Mouse (Mus musculus): ENCODE measurements around the gene Klhl35. TPM values are rescaled to one million over a fixed set of nuclear protein-coding genes. Genes with fewer than 3 reads are reported as not detected.

The Klhl35 gene
- total and polyA plus RNA-seq, 3 experiments = 0.04 TPM; not detected in 2

DNA sequence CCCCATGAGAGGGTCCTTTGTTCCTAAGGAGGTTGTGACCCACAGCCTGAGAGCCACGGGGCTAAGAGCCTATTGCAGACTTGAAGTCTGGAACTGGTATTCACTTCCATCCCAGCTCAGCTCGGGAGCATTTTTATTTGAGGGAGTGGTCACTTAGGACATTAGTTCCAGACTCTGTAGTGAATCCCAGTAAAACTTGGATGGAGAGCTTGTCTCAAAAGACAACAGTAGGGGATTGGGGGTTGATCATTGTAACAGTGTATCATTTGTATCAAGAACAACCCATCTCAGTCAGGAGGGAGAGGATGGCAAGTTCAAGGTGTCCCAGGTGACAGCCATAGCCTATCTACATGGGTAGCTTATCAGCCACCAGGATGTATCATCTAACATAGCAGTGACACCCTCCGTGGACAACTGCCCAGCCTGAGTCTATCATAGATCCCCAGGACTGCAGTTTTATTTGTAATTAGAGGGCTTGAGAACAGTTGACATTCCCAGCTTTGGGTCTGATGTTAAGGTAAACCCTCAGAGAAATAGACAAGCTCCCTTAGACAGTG lies 10.8 kb downstream of the Klhl35 start:
- H3K4me3 ChIP-seq (ENCODE audit: control insufficient read depth in 1 of 2, insufficient read depth in 1 of 2, low read depth in 2 of 2, low read length in 2 of 2) = no peak overlapping the region
- peaks cover 16% of the 10 kb centered on the region for H3K79me2 ChIP-seq (ENCODE audit: control insufficient read depth, insufficient read depth, low read length, poor library complexity)
- no peaks in the 10 kb centered on the region for H3K9me3 ChIP-seq (replicated peaks; ENCODE audit: insufficient read depth, low read length)
- no peak overlapping the region for H3K9ac ChIP-seq (ENCODE audit: control insufficient read depth, low read depth, low read length, poor library complexity, severe bottlenecking)
- H3K27ac ChIP-seq (ENCODE audit: control insufficient read depth, low read depth, low read length) = peak overlapping the region; percentile 33
- peaks cover 11 to 35% of the 10 kb centered on the region in 2 experiments for H3K36me3 ChIP-seq (ENCODE audit: control insufficient read depth in 1 of 2, insufficient read depth in 2 of 2, low read length in 2 of 2)
- H3K4me1 ChIP-seq (ENCODE audit: control insufficient read depth in 1 of 2, insufficient read depth in 2 of 2, low read length in 2 of 2) = peaks cover 5 to 29% of the 10 kb centered on the region in 2 experiments
- no peaks in the 10 kb centered on the region for H3K27me3 ChIP-seq (ENCODE audit: control insufficient read depth in 1 of 2, insufficient read depth in 2 of 2, low read length in 2 of 2)
- no peak for TF ChIP-seq ZKSCAN1 (IDR thresholded peaks at IDR 0.05; ENCODE audit: low read depth, low read length)
- TF ChIP-seq POLR2AphosphoS5 (IDR thresholded peaks at IDR 0.05; ENCODE audit: borderline replicate concordance, low read depth, low read length) = peak; percentile 92
- TF ChIP-seq ZMIZ1 (IDR thresholded peaks at IDR 0.05; ENCODE audit: low read depth, low read length) = peak; percentile 34; the same call in 1 of the 2 replicates
- TF ChIP-seq POLR2AphosphoS2 (IDR thresholded peaks at IDR 0.05; ENCODE audit: low read length) = peak; percentile 76; the same call in 1 of the 2 replicates
- TF ChIP-seq POLR2A (IDR thresholded peaks at IDR 0.05; ENCODE audit: control insufficient read depth in 1 of 2, insufficient read depth in 1 of 2, low read depth in 1 of 2, low read length in 2 of 2, poor library complexity in 1 of 2) = peak in 1 of 2 experiments; percentile 47; a peak in 2 of 4 replicates
- no peak for TF ChIP-seq TAL1 (IDR thresholded peaks at IDR 0.05; ENCODE audit: low read length)
- DNase-seq (ENCODE audit: low read depth, low spot score) = peak; percentile 66

DNA sequence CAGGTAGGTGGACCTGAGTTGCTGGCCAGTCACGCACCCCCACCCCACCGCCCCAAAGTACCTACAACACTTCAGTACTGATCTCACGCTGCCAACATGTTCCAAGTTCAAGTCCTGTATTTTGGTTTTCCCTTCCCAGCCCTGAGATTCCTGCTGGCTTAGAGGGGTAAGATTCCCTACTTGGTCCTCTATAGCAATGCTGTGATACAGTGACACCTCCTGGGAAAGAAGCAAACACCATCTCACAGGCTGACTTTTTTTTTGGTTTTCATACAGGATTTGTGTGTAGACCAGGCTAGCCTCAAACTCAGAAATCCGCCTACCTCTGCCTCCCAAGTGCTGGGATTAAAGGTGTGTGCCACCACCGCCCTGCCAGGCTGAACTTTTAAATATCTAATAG lies 11.4 kb downstream of the Klhl35 start:
- peak; percentile 48 for DNase-seq (ENCODE audit: low read depth, low spot score)
- H3K27ac ChIP-seq (ENCODE audit: control insufficient read depth, low read depth, low read length) = no peak overlapping the region
- H3K9me3 ChIP-seq (replicated peaks; ENCODE audit: insufficient read depth, low read length) = no peaks in the 10 kb centered on the region
- H3K9ac ChIP-seq (ENCODE audit: control insufficient read depth, low read depth, low read length, poor library complexity, severe bottlenecking) = no peak overlapping the region
- peaks cover 22% of the 10 kb centered on the region for H3K79me2 ChIP-seq (ENCODE audit: control insufficient read depth, insufficient read depth, low read length, poor library complexity)
- no peak overlapping the region for H3K4me3 ChIP-seq (ENCODE audit: control insufficient read depth in 1 of 2, insufficient read depth in 1 of 2, low read depth in 2 of 2, low read length in 2 of 2)
- TF ChIP-seq ZMIZ1 (IDR thresholded peaks at IDR 0.05; ENCODE audit: low read depth, low read length) = 0 out of 2 replicates have a peak, but pooled peaks have one; percentile 11
- TF ChIP-seq POLR2A (IDR thresholded peaks at IDR 0.05; ENCODE audit: control insufficient read depth in 1 of 2, insufficient read depth in 1 of 2, low read depth in 1 of 2, low read length in 2 of 2, poor library complexity in 1 of 2) = peak in 1 of 2 experiments; percentile 43; a peak in 1 of 4 replicates
- TF ChIP-seq MYB (IDR thresholded peaks at IDR 0.05; ENCODE audit: low read depth, low read length) = no peak
- peaks cover 14 to 36% of the 10 kb centered on the region in 2 experiments for H3K36me3 ChIP-seq (ENCODE audit: control insufficient read depth in 1 of 2, insufficient read depth in 2 of 2, low read length in 2 of 2)
- H3K27me3 ChIP-seq (ENCODE audit: control insufficient read depth in 1 of 2, insufficient read depth in 2 of 2, low read length in 2 of 2) = no peaks in the 10 kb centered on the region
- peaks cover 5 to 29% of the 10 kb centered on the region in 2 experiments for H3K4me1 ChIP-seq (ENCODE audit: control insufficient read depth in 1 of 2, insufficient read depth in 2 of 2, low read length in 2 of 2)

DNA sequence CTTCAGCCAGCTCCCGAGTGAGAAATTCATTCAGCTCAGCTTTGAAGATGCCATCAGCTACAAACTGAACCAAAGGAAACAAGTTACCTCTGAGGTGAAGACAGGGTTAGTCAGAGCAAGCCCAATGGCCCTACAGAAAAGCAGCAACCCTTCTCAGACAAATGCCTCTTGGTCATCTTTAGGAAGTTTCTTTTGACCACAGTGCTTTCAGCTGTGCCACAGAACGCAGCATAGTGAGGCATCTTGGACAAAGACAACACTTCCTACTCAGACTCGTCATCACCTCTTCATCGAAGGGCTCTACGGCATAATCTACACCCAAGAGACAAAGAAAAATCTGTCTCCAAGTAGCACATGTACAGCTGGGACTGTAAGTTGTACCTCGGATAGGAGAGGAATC lies 16.8 kb downstream of the Klhl35 start:
- Histone ChIP-seq H3K27me3 (ENCODE audit: control insufficient read depth in 1 of 2, insufficient read depth in 2 of 2, low read length in 2 of 2) (no peaks in the 10 kb centered on the region), H3K79me2 (ENCODE audit: control insufficient read depth, insufficient read depth, low read length, poor library complexity) (peaks cover 34% of the 10 kb centered on the region), H3K4me3 (ENCODE audit: control insufficient read depth in 1 of 2, insufficient read depth in 1 of 2, low read depth in 2 of 2, low read length in 2 of 2) (peak overlapping the region; percentile 88 to 94), H3K9ac (ENCODE audit: control insufficient read depth, low read depth, low read length, poor library complexity, severe bottlenecking) (peak overlapping the region; percentile 92), H3K4me1 (ENCODE audit: control insufficient read depth in 1 of 2, insufficient read depth in 2 of 2, low read length in 2 of 2) (peaks cover 0 to 12% of the 10 kb centered on the region in 2 experiments; a peak in 2 of 4 replicates), H3K36me3 (ENCODE audit: control insufficient read depth in 1 of 2, insufficient read depth in 2 of 2, low read length in 2 of 2) (peaks cover 18 to 23% of the 10 kb centered on the region in 2 experiments), H3K9me3 (replicated peaks; ENCODE audit: insufficient read depth, low read length) (no peaks in the 10 kb centered on the region), H3K27ac (ENCODE audit: control insufficient read depth, low read depth, low read length) (peak overlapping the region; percentile 75)
- TF ChIP-seq MAFK (IDR thresholded peaks at IDR 0.05; ENCODE audit: borderline replicate concordance, low read depth, low read length) (no peak), CHD1 (IDR thresholded peaks at IDR 0.05; ENCODE audit: low read depth, low read length) (no peak), ELF1 (IDR thresholded peaks at IDR 0.05; ENCODE audit: low read depth, low read length) (no peak), NELFE (IDR thresholded peaks at IDR 0.05; ENCODE audit: low read depth, low read length) (no peak), RCOR1 (IDR thresholded peaks at IDR 0.05; ENCODE audit: low read depth, low read length) (no peak)
- DNase-seq (ENCODE audit: low read depth, low spot score) = peak; percentile 52
